Mouse (Mus musculus) kidney, adult 2 months (tissue): ENCODE data around the gene Exosc7.

Experiments
- CTCF ChIP-seq: fragments of 200-500 bp; conservative IDR thresholded peaks from 2 replicates; pipeline ENCODE4 v1.5.1; 2011; ENCODE audit warnings: low read depth, mild to moderate bottlenecking, control low read depth, low read length, moderate library complexity, mixed read lengths; ENCODE audit not compliant: insufficient read depth, insufficient read length
- POLR2A ChIP-seq: fragments of 200-500 bp; IDR thresholded peaks from one replicate; pipeline ENCODE4 v1.6.1; 2011; ENCODE audit warnings: low read depth, low read length, control low read depth

GRCm38 (mm10) chr9:123161792-123162191 lies 48.8 kb downstream of the Exosc7 start:
- TF ChIP-seq CTCF = no peak
- no peak for TF ChIP-seq POLR2A
